Mouse (Mus musculus): ENCODE measurements at regions not wholly inside any gene's neighbourhood (a gene's known extent, or its start where the extent isn't known, plus 50 kb on each side); places are given as distances from the start of the nearest gene placed in this dataset.

DNA sequence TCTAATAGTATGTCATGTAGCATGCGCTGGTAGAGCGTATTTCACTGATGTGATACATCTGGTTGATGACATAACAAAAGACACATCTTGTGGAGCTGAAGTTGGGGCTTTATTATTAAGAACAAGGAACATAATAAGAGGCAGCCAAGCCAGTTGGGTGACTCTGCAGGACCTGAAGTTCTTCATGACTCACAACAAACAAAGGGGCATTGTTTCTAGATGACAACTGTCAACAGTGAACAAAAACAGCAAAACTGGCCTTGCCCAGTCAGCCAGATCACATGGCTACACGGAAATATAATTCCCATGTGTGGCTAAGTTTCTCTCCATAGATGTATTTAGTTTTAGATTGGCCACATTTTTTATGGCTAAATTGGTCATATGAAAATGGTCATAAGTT, 172.7 kb upstream of the Runx1 start:
- DNase-seq: no peak

DNA sequence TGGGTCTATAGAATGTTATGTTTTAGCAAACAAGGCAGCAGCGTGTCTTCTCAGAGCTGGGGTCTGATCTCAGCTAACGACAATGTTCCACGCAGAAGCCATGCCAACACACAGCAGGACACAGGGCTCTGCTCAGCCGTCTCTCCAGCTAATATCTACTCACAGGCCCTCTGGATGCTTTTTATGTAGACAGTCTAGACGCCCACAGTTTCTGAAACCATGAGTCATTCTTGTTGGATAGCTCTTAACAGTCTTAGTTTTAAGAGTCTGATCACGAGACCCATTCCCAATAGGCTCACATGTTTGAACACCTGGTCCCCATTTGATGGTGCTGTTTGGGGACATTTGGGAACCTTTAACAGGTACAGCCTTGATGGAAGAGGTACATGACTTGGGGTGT, 171.7 kb upstream of the Runx1 start:
- no peak for DNase-seq

DNA sequence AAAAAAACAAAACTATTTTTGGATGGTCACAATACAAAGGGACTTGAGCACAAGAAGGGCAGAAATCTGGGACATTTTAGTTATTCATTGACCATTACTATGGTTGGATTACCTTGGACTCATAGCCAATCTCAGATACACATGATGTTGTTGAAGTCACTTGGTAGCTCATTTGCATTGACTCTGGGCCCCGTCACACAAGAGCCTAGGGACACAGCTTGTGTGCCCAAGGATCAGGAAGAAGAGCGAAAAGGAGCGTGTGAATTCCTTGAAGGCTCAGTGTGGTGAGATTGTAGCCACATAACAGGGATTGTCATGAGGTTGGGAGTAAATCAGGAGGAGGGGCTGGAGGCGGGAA, 170.0 kb upstream of the Runx1 start:
- no peak for DNase-seq

DNA sequence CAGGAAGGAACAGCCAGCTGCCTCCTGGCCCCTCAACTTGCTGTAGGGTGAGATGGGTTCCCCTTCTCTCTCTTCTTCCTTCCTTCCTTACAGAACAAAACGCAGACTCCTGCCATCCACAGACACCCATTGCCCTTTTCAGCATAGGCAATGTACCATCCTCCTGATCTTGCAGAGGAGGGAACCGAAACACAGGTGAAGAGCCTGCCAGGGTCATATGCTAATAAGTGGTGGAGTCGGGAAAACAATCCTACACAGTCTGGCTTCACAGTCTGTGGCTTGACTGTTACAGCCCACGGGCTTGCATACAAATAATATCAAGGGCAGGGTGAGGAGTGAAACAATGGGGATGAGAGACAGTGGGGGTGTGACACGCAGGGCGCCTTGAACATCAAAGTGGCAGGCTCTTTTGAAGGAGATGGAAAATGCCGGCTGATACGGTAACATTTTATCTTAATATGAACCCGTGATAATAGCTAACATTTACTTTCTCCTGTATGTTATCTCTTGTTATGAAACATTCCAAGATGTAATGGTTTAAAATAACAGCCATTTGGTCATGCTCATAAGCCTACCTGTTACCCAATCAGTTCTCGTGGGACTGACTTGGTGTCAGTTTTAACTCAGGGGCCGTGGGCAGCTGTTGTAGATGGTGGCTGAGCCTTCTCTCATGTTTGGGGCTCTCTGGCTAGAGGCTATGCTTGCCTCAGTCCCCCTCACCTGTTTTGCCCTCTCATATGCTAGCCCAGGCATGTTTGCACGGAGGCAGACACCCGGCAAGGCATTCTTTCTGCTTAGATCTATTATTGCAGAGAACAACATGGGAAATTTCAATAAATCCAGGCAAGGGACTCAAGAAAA, 169.4 kb upstream of the Runx1 start:
- no peak for DNase-seq

DNA sequence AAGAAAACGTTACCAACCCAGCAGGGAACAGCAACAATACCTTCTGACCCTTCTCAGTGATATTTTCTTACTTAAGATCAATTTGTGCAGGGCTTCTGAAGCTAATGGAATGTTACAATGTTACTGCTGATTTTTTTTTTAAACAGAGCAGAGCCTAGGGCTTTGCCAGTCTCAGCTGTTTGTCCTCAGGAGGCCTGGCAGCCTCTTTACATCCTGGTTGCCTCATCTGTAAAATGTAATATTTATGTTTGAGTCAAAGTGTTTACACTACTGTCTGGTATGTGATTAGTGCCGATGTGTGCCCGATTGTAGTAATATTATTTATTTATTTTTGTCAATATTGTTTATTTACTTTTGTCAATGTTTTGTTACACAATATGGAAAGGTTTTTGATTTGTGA, 166.9 kb upstream of the Runx1 start:
- no peak for DNase-seq

DNA sequence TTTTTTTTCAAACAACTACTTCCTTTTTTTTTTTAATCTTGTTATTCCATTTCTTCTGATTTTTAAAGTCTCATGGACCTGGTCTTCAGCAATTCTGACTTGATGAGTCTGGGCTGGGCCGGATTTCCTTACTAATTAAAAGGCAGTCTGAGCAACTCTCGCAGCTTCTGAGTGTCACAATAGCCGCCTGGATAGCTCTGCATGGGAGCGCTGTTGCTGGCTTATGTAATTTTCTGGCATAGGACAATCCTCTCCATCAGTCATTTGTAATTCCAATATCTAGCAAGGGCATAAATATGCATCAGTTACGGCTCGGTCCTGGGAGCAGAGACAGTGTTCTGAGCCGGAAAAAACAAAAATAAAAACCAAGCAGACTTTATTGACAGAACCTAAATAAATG, 165.5 kb upstream of the Runx1 start:
- peak; percentile 46 to 53 for DNase-seq

DNA sequence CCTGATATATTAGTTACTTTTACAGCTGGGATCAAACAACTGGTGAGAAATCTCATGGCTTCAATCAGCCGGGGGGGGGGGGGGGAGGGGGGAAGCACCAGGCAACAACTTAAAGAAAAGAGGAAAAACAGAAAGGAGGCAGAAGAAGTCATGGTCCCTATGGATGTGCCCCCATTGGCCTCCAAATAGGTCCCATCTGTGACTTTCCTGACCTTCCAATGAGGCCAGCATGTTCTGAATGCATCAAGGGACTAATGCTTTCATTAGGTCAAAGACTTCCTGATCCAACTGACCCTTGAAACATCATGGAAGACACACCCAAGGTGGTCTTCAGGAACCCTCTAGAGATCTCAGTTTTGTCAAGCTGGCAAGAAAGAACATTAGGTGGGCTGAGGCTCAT, 162.5 kb upstream of the Runx1 start:
- DNase-seq: no peak

DNA sequence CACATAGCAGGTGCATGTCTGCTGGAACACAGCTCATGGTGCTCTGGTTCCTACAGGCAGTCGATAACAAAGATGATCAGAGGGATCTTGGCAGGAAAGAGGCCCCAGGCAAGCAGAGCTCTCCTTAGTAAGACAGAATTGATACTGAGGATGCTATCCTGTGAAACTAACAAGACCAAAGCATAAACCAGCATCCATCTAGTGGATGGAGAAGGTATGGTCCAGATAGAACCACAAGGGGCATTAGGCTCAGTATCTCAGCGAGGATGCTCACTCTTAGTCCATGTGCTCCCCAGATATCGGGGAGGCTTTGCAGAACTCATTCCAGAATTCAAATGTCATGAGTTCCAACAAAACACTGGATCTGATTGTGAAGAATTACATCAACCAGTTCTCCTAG, 162.1 kb upstream of the Runx1 start:
- DNase-seq: no peak

DNA sequence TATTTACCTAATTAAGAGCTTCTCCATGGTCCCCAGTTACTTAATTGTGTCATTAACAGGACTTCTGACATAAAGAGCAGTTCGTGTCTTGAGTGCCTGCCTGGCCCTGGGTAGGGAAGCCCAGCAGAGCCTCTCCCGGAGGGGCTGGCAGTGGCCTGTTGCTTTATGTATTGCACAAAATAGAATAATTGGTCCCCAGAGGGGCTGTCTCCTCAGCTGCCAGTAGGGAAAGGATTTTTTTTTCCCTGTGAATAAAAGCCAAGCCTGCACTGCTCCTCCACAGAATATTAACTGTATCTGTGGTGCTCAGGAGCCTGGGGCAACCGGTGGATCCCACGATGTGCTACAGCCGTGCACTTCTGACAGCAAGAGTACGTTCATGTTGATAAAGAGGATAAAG, 159.8 kb upstream of the Runx1 start:
- no peak for DNase-seq

DNA sequence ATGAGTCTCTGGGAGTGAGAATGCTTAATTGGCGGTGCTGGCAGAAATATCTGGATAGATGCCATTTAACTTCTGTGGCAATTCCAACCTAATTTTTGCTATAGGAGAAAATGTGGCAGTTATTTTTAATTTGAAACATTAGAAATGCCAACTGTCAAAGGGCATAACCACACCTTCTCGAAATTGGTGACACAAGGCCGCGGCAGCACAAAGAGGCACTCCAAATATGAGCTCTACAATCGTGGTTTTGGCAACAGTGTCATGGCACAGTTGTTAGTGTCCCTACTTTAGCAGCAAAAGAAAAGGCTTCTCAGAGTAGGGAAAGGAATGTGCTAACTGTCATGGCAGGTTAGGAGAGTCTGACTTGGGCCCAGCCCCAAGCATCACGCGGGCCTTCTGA, 157.0 kb upstream of the Runx1 start:
- DNase-seq: no peak

DNA sequence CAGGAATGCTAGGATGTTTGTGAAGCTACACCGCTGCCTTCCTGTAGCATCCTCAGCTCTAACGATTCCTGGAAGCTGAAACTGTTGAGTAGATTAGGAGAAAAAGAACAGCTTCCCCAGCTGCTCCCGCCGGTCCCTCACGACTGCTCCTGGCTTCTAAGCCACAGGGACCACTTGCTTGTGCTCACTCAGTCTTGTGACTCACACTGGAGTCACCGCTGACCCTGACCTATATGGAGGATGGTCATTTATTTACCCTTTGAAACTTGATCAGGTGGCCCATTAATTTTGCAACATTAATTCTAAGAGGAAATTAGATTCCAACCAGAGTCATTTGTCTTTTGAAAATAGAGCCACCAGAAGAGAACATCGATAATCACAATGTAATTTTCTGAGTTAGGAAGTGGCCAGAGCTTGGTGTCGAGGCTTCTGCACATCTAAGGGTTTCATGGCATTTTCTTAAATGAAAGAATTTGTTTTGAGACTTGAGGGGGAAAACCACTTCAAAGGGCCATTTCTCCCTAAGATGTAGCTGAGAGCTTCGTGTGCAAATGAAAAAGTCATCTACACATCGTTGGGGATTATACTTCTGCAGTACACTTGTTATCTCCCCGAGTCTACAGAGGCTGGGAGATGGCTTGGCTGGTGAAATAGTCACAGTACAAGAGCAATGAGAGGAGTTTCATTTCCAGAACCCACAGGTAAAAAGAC, 153.8 kb upstream of the Runx1 start:
- no peak for DNase-seq

DNA sequence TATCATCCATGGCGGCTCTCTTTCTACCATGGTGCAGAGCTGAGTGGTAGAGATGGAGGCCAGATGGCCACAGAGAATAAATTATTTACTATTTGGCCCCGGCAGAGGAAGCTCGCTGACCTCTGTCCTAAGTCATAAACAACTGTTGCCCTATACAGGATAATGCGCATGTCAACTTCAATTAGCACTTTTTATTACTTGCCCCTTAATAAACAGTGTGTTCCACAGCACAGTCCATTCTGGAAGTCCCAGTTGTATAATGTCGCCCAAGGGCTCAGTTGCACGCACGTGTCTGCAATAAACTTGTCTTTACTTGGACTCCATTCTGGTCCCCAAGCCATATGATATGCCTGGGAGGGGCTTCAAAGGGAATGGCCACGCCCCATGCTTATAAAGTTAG, 150.1 kb upstream of the Runx1 start:
- DNase-seq: no peak

DNA sequence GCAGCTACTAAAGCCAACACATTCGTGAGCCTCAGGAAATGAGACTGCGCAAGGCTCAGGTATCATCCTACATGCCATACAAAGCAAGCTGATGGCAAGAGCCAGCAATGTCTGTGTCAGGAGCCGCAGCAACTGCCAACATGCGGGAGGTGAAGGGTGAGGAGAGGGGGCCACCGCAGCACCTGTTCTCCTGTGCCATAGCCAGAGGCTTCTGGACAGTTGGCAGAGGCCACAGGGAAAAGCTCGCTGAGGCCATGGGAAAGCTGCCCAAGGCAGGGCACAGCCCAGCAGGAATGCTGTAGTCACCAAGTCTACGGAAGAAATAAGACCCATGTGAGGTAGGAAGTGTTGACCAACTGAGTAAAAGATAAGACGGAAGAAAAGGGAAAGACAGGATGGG, 149.1 kb upstream of the Runx1 start:
- DNase-seq: peak; percentile 94 to 95

DNA sequence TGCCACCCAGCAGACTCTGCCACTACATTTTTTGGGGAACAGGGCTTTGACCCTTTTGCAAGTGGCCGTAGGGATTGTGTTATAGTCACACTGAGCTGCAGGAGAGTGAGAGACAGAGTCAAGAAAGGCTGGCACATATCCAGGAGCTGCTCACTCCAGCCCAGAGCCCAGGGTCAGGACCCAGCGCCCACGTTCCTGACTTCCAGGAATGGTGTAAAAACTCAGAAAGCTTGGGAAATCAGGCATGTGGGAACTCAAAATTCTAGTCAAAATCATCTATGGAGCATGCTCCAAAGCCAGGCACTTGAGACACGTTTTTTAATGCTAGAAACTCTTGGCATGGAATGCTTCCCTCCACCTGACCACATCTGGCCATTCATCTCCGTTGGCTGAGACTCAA, 146.7 kb upstream of the Runx1 start:
- no peak for DNase-seq

DNA sequence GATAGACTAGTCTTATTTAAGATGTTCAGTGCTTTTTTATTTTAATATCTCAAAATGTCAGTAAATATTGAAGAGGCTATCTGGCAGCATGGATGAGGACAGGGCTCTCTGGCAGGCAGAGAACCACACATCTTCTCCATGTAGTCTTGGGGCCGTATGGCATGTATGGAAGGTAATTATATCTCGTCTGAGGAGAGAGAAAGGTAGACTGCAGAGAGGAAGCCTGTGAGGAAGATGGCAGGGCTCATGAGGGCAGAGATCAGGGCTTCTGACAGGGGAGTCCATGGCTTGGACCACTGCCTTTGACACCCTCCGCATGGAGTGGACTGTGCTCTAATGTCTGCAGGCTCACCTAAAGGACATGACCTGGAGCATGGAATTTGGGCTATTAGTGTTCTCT, 146.0 kb upstream of the Runx1 start:
- DNase-seq: no peak

DNA sequence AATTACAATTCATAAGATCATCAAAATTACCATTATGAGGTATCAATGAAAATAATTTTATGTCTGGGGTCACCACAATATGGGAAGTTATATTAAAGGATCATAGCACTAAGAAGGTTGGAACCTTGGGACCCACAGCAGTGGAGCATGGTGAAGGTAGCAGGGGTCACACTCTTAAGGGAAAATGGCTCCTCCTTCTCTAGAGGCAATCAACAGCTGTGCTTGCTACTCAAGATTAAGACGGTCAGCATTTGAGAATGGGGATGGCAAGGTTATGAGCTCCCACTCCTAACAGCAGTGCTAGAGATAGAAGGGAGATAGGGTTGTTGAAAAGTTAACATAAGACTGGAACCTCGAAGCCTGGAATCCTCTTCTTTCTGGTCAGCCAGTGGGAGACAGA, 144.6 kb upstream of the Runx1 start:
- DNase-seq: no peak

DNA sequence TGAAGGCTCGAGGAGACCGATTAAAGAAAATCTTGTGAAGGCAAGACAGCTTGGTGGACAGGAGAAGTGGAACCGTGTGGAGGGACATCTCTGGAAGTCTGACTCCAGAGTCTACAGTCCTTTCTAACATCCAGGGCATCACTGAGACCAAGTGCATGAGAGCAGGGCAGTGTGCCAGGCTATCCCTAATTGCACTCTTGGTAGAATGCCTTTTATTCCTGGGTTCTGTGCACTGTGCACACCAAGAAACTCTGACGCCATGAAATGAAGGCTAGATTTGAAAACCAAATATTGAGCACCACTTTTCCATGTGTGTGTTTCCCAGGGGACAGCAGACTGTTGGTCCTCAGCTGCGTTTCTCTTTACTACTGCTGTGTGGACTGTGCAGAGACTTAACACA, 143.1 kb upstream of the Runx1 start:
- peak; percentile 41 to 69 for DNase-seq

DNA sequence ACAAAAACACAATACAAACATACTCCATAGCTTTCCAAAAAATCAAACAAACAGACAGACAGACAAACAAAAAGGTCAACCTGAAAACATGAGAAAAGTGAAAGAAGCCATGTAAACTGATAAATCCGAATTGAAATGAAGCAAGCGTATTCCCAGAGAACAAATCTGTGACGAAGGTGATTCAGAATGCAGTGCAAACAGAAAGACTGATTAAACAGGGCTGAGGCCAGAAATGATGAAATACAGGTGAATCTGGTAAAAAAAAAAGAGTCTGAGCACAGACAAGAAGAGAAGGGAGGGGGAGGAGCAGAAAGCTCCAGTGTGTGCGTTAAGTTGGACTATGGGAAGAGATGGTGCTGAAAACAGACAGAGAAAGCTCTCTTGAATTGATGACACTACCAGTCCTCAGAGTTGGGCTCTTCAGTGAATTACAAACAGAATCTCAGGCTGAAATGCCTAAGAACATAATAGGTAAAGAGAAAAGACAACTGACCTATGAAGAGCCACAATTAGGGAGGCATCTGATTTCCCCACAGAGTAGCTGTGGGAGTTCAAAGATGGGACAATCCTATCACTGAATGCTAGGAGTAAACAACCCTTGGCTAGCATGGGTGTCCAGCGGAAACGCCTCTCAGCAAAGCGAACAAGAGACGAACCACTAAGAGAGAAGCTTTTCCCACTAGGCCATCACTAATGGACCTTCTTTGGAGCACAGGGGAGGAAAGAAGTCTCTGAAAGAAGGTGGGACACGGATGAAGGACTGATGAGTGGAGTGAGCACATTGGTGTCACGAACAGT, 140.3 kb upstream of the Runx1 start:
- DNase-seq: no peak

DNA sequence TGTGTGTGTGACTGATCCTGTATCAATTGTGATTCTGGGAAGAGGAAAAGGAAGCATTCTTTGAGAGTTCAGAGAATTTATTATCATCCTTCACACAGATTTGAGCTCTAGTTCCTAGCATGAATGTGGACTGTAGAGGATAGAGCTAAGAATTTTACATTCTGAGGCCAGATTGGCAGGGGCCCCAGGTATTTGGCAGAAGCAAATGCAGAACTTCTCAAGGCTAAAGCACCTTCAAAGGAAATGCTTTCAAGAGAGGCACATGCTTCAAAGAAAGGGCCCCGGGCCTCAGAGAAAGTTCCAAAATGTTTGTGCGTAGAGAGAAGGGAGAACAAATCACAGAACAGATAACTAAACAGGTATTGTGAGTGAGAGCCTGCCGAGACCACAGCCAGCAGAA, 139.7 kb upstream of the Runx1 start:
- DNase-seq: peak in 1 of 2 experiments; percentile 40

DNA sequence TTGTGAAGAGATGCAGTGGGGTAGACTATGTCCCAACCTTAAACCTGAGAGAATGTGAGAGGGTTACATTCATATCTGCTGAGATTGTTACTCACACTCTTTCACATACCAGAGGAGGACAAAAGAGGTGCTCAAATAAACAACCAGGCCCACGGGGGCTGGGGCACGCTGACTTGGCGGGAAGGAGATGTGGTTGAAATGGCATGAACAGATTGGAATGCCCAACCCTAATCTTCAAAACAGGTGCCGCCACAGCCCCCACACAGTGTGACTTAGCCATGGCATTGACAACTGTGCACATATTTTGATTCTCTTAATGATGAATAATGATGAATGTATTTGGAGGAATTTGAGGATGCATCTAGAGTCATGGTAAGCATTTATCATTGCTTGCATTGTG, 137.6 kb upstream of the Runx1 start:
- no peak for DNase-seq

DNA sequence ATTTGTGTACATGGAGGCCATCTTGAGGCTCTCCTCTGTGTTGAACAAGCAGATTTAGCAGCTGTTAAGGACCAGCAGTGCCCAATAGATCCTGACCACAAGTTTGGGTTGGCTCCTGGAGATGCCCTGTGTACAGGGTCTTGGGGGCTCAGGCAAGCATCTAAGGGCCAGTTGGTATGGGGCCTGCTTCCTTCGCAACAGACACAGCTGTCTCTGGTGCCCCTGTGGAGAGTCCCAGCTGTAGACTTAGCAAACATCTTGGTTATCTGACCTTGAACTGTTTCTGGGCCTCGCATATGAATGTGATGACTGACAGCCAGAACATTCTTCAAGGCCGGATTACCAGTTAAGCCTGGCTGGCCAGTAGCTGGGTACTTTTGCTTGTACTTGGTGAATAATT, 135.4 kb upstream of the Runx1 start:
- DNase-seq: no peak

DNA sequence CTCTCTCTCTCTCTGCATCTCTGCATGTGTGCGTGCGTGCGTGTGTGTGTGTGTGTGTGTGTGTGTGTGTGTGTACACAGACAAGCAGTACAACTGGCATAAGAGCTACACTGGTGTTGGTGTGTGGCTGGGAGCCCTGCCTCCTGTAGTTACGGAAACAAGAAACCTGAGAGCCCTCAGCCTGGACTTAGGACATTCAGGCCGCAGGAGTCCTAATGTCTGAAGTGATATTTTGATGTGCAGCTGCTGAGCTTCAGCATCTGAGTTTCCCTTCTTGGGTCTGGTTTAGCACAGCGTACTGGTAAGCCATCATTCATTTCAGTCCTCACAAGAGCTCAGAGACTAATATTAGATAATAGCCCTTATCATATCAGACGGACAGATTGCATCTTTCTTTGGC, 134.8 kb upstream of the Runx1 start:
- DNase-seq: no peak

DNA sequence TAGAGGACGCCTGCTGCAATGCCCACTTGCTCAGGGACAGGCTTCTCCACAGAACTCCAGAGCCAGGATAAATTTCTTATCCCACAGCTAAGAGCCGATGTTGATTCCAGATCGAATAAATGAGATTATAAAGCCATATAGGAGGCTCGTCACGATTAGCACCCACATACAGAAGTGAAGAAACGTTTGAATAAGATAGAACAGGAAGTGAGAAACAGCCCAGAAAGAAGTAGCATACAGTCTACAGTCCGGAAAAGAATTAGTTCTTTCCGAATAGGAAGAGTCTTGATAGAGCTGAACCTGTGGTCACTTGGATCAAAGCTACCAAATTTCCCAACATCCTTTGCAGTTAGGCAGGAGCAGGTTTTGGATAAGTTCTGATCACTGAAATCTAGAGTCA, 133.0 kb upstream of the Runx1 start:
- no peak for DNase-seq

DNA sequence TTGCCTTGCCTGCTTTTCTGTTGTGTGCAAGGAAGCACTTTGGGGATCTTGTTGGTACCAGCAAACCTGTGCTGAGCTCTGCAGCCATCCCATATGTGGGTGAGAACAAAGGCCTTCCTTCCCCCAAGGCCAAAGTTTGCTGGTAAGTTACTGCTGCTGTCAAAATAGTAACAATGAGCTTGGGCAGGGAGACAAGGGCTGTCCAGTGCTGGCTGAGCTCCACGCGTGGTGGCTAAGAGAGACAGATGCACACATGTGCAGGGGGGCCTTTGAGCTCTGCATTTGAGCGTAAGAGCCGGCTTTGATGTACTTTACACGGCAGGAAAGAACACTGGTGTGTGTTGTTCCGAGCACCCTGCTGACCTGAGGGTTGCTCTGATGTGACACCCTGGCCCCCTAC, 132.2 kb upstream of the Runx1 start:
- no peak for DNase-seq

Measured in cerebellum, postnatal 25 days (tissue).